Mouse (Mus musculus) stomach, embryonic 15.5 days (tissue): Measurements from ENCODE around the gene Ano3. TPM values are rescaled to one million over a fixed set of nuclear protein-coding genes. Genes with fewer than 3 reads are reported as not detected.

Source experiments
- ATAC-seq: fragments of 200-750 bp; cut with Nextera tagmentation; 2 replicates; pipeline ENCODE4 v1.8.0; 2017; ENCODE audit warnings: low read depth, moderate number of reproducible peaks, moderate TSS enrichment; ENCODE audit not compliant: insufficient read depth, low FRiP score
- H3K27ac ChIP-seq: fragments of 300-500 bp; sonication (generic); 2 replicates; pipeline ENCODE4 v1.5.1; 2015; ENCODE audit warnings: mild to moderate bottlenecking, inconsistent platforms
- H3K27me3 ChIP-seq: fragments of 300-500 bp; sonication (generic); replicated peaks from 2 replicates; pipeline ENCODE4 v1.6.1; 2015; ENCODE audit warnings: inconsistent platforms
- H3K36me3 ChIP-seq: fragments of 300-500 bp; sonication (generic); 2 replicates; pipeline ENCODE4 v1.6.1; 2015; ENCODE audit warnings: inconsistent platforms
- H3K4me1 ChIP-seq: fragments of 300-500 bp; sonication (generic); 2 replicates; pipeline ENCODE4 v1.6.1; 2015; ENCODE audit warnings: inconsistent platforms
- H3K4me2 ChIP-seq: fragments of 300-500 bp; sonication (generic); 2 replicates; pipeline ENCODE4 v1.6.1; 2015; ENCODE audit warnings: mild to moderate bottlenecking, inconsistent platforms
- H3K4me3 ChIP-seq: fragments of 300-500 bp; sonication (generic); replicated peaks from 2 replicates; pipeline ENCODE4 v1.5.1; 2015; ENCODE audit warnings: inconsistent platforms
- H3K9ac ChIP-seq: fragments of 300-500 bp; sonication (generic); 2 replicates; pipeline ENCODE4 v1.6.1; 2015; ENCODE audit warnings: inconsistent platforms
- H3K9me3 ChIP-seq: fragments of 300-500 bp; sonication (generic); 2 replicates; pipeline ENCODE4 v1.6.1; 2016; ENCODE audit warnings: inconsistent platforms
- WGBS: fragments of 180-500 bp; shearing (Covaris S2); methylation state at CpG from one replicate; pipeline ENCODE4 v1.1.7; 2015; 5-methylcytosine and 5-hydroxymethylcytosine counted together
- polyA plus RNA-seq: library from polyadenylated mRNA; unstranded; fragments of >200 nt; fragmentation: Nextera tagmentation; extraction: Ambion mirVana; gene quantifications from 2 replicates; pipeline ENCODE4 v1.2.1, GENCODE M21; 2015

Ano3 gene
- polyA plus RNA-seq, 1 experiment from 2014 or later: 0.22 TPM

- H3K9ac ChIP-seq: no peak overlapping the region
- H3K4me2 ChIP-seq: no peak overlapping the region
- no peaks in the 10 kb centered on the region for H3K27me3 ChIP-seq
- H3K4me1 ChIP-seq: no peaks in the 10 kb centered on the region
- WGBS: 44% methylated on average over 1 of the region's 1 CpGs
- no peak for ATAC-seq
- no peak overlapping the region for H3K4me3 ChIP-seq
- no peaks in the 10 kb centered on the region for H3K9me3 ChIP-seq
- H3K36me3 ChIP-seq: no peaks in the 10 kb centered on the region
- H3K27ac ChIP-seq: no peak overlapping the region
These were observed 154.8 kb downstream of the Ano3 start for GRCm38 (mm10) chr2:110795928-110796327.

- Histone ChIP-seq H3K4me3 (no peak overlapping the region), H3K27me3 (no peaks in the 10 kb centered on the region), H3K9ac (no peak overlapping the region), H3K9me3 (no peaks in the 10 kb centered on the region), H3K4me1 (no peaks in the 10 kb centered on the region), H3K27ac (no peak overlapping the region), H3K4me2 (no peak overlapping the region), H3K36me3 (no peaks in the 10 kb centered on the region)
- ATAC-seq: no peak
- 59% methylated on average over 3 of the region's 3 CpGs for WGBS
These were observed 155.3 kb downstream of the Ano3 start for GRCm38 (mm10) chr2:110795433-110795832.

GRCm38 (mm10) chr2:110787396-110787795 is 163.3 kb downstream of the Ano3 start:
- H3K36me3 ChIP-seq: no peaks in the 10 kb centered on the region
- ATAC-seq: no peak
- no peak overlapping the region for H3K4me2 ChIP-seq
- no peak overlapping the region for H3K27ac ChIP-seq
- 80% methylated on average over 3 of the region's 3 CpGs for WGBS
- no peaks in the 10 kb centered on the region for H3K9me3 ChIP-seq
- H3K9ac ChIP-seq: no peak overlapping the region
- no peak overlapping the region for H3K4me3 ChIP-seq
- H3K4me1 ChIP-seq: no peaks in the 10 kb centered on the region
- H3K27me3 ChIP-seq: no peaks in the 10 kb centered on the region

- 85% methylated on average over 2 of the region's 2 CpGs for WGBS
- Histone ChIP-seq H3K27ac (no peak overlapping the region), H3K27me3 (no peaks in the 10 kb centered on the region), H3K36me3 (no peaks in the 10 kb centered on the region), H3K4me2 (no peak overlapping the region), H3K4me1 (no peaks in the 10 kb centered on the region), H3K4me3 (no peak overlapping the region), H3K9me3 (no peaks in the 10 kb centered on the region), H3K9ac (no peak overlapping the region)
- no peak for ATAC-seq
These were observed 191.3 kb downstream of the Ano3 start for GRCm38 (mm10) chr2:110759434-110759833.

- Histone ChIP-seq H3K36me3 (no peaks in the 10 kb centered on the region), H3K27me3 (no peaks in the 10 kb centered on the region), H3K4me3 (no peak overlapping the region), H3K4me1 (no peaks in the 10 kb centered on the region), H3K4me2 (no peak overlapping the region), H3K9ac (no peak overlapping the region), H3K27ac (no peak overlapping the region), H3K9me3 (no peaks in the 10 kb centered on the region)
- 66% methylated on average over 2 of the region's 2 CpGs for WGBS
- ATAC-seq: no peak
These were observed 193.2 kb downstream of the Ano3 start for GRCm38 (mm10) chr2:110757556-110757955.

- Histone ChIP-seq H3K4me3 (no peak overlapping the region), H3K27ac (no peak overlapping the region), H3K36me3 (no peaks in the 10 kb centered on the region), H3K4me1 (no peaks in the 10 kb centered on the region), H3K4me2 (no peak overlapping the region), H3K9ac (no peak overlapping the region), H3K27me3 (no peaks in the 10 kb centered on the region), H3K9me3 (no peaks in the 10 kb centered on the region)
- no peak for ATAC-seq
- WGBS: 56% methylated on average over 1 of the region's 1 CpGs
These were observed 210.2 kb downstream of the Ano3 start for GRCm38 (mm10) chr2:110740493-110740892.

GRCm38 (mm10) chr2:110739781-110740180 is 210.9 kb downstream of the Ano3 start:
- Histone ChIP-seq H3K4me2 (no peak overlapping the region), H3K27ac (no peak overlapping the region), H3K9me3 (no peaks in the 10 kb centered on the region), H3K9ac (no peak overlapping the region), H3K27me3 (no peaks in the 10 kb centered on the region), H3K36me3 (no peaks in the 10 kb centered on the region), H3K4me1 (no peaks in the 10 kb centered on the region), H3K4me3 (no peak overlapping the region)
- no peak for ATAC-seq
- 82% methylated on average over 1 of the region's 1 CpGs for WGBS

GRCm38 (mm10) chr2:110737981-110738380 is 212.7 kb downstream of the Ano3 start:
- H3K27ac ChIP-seq: no peak overlapping the region
- H3K36me3 ChIP-seq: no peaks in the 10 kb centered on the region
- H3K4me1 ChIP-seq: no peaks in the 10 kb centered on the region
- no peaks in the 10 kb centered on the region for H3K27me3 ChIP-seq
- WGBS: 61% methylated on average over 2 of the region's 2 CpGs
- no peaks in the 10 kb centered on the region for H3K9me3 ChIP-seq
- H3K4me3 ChIP-seq: no peak overlapping the region
- no peak for ATAC-seq
- no peak overlapping the region for H3K9ac ChIP-seq
- H3K4me2 ChIP-seq: no peak overlapping the region

- Histone ChIP-seq H3K27ac (no peak overlapping the region), H3K4me1 (no peaks in the 10 kb centered on the region), H3K27me3 (no peaks in the 10 kb centered on the region), H3K9ac (no peak overlapping the region), H3K4me3 (no peak overlapping the region), H3K36me3 (no peaks in the 10 kb centered on the region), H3K4me2 (no peak overlapping the region), H3K9me3 (no peaks in the 10 kb centered on the region)
- 64% methylated on average over 4 of the region's 4 CpGs for WGBS
- no peak for ATAC-seq
These were observed 213.5 kb downstream of the Ano3 start for GRCm38 (mm10) chr2:110737236-110737635.

- no peak for ATAC-seq
- H3K4me3 ChIP-seq: no peak overlapping the region
- H3K27ac ChIP-seq: no peak overlapping the region
- H3K27me3 ChIP-seq: no peaks in the 10 kb centered on the region
- H3K36me3 ChIP-seq: no peaks in the 10 kb centered on the region
- no peaks in the 10 kb centered on the region for H3K9me3 ChIP-seq
- no peak overlapping the region for H3K9ac ChIP-seq
- H3K4me1 ChIP-seq: no peaks in the 10 kb centered on the region
- no peak overlapping the region for H3K4me2 ChIP-seq
These were observed 224.6 kb downstream of the Ano3 start for GRCm38 (mm10) chr2:110726106-110726505.

- Histone ChIP-seq H3K27ac (no peak overlapping the region), H3K4me2 (no peak overlapping the region), H3K4me1 (no peaks in the 10 kb centered on the region), H3K36me3 (no peaks in the 10 kb centered on the region), H3K4me3 (no peak overlapping the region), H3K9me3 (no peaks in the 10 kb centered on the region), H3K27me3 (no peaks in the 10 kb centered on the region), H3K9ac (no peak overlapping the region)
- ATAC-seq: no peak
- 89% methylated on average over 1 of the region's 1 CpGs for WGBS
These were observed 228.5 kb downstream of the Ano3 start for GRCm38 (mm10) chr2:110722208-110722607.

- 34% methylated on average over 3 of the region's 3 CpGs for WGBS
- Histone ChIP-seq H3K27me3 (no peaks in the 10 kb centered on the region), H3K4me3 (no peak within 1 kb of the TSS), H3K36me3 (no peaks in the 10 kb centered on the region), H3K4me1 (no peaks in the 10 kb centered on the region), H3K4me2 (no peak within 1 kb of the TSS), H3K27ac (no peak within 1 kb of the TSS), H3K9ac (no peak within 1 kb of the TSS), H3K9me3 (no peaks in the 10 kb centered on the region)
- no peak for ATAC-seq
These were observed 229.4 kb downstream of the Ano3 start, which contains the start of gene Muc15 for GRCm38 (mm10) chr2:110721290-110721753. TSS of gene Muc15 (plus strand) at chr2:110721340.

GRCm38 (mm10) chr2:110719051-110719450 is 231.7 kb downstream of the Ano3 start:
- H3K27me3 ChIP-seq: no peaks in the 10 kb centered on the region
- no peak overlapping the region for H3K4me3 ChIP-seq
- H3K9me3 ChIP-seq: no peaks in the 10 kb centered on the region
- no peak overlapping the region for H3K27ac ChIP-seq
- no peaks in the 10 kb centered on the region for H3K36me3 ChIP-seq
- ATAC-seq: no peak
- no peak overlapping the region for H3K9ac ChIP-seq
- H3K4me1 ChIP-seq: no peaks in the 10 kb centered on the region
- H3K4me2 ChIP-seq: no peak overlapping the region
